Comparison of ENCODE assay signal across 28 mouse cellular contexts in the genomic region with DNA sequence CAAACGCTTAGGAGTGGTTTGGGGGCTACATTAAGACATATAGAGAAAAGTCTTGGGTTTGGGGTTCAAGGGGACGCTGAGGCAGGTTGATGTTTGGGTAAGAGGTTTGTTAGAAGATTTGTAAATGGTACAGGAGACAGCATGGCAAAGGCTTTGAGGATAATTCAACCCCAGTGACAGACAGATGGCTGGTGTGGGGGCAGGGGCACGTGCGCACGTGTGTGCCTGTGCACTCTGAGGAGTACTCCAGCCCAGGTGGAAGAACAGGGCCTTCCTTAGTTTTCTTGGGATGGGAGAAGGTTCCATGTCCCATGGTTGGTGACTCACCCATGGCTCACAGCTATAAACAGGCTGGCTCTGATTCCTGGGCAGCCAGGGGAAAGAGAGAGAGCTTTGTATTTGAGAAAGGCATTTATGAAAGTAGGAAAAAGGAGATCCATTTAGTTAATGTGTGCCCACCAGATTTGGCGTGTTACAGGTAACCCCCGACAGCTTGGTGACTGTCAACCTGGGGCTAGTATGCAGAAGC. TPM values are rescaled to one million over a fixed set of nuclear protein-coding genes. Genes with fewer than 3 reads are reported as not detected.
DNase-seq lines count a peak whose midpoint lies in the region; ATAC-seq and TF ChIP-seq lines count a peak whose summit lies in the region.
"Had no signal": no experiment of that assay in that cellular context is flagged by ENCODE, and none has a peak within 500 bp of the region (broad histone marks: within the 10 kb centered on the region; RNA-seq: fewer than 3 reads in every experiment).

No protein-coding gene starts in this region.

- no peak for TF ChIP-seq RAD21 in MEL (IDR thresholded peaks at IDR 0.05; ENCODE audit: low read depth, low read length)

- no peak for ATAC-seq in midbrain, embryonic 11.5 days (ENCODE audit: low FRiP score)
- no peak for ATAC-seq in midbrain, embryonic 16.5 days
- no peak for ATAC-seq in monocyte, adult 5-6 weeks (replicated peaks; ENCODE audit: insufficient number of reproducible peaks, low FRiP score, low TSS enrichment, poor library complexity, severe bottlenecking)
- ATAC-seq: CD4-positive, CD25-positive, alpha-beta regulatory T cell, adult 4 months; inflammation-experienced regulatory T-cells, adult 6 months had no signal

- 91% methylated on average over 7 of the region's 7 CpGs for WGBS in midbrain, embryonic 11.5 days
- 87% methylated on average over 7 of the region's 7 CpGs for WGBS in midbrain, embryonic 16.5 days

- TF ChIP-seq EP300 in MEL (IDR thresholded peaks at IDR 0.05; ENCODE audit: low read depth in 1 of 2, low read length in 2 of 2) = no peak

- TF ChIP-seq POLR2A in MEL (IDR thresholded peaks at IDR 0.05; ENCODE audit: control insufficient read depth in 1 of 2, insufficient read depth in 1 of 2, low read depth in 1 of 2, low read length in 2 of 2, poor library complexity in 1 of 2) = no peak
- TF ChIP-seq POLR2A in embryonic fibroblast, embryonic 13.5 days (IDR thresholded peaks at IDR 0.05; ENCODE audit: low read depth, low read length) = no peak

- no peaks in the 10 kb centered on the region for H3K9me3 ChIP-seq in midbrain, embryonic 11.5 days (ENCODE audit: control insufficient read depth, low read length)
- H3K9me3 ChIP-seq in midbrain, embryonic 16.5 days (replicated peaks; ENCODE audit: control insufficient read depth, low read length, poor library complexity, severe bottlenecking) = no peaks in the 10 kb centered on the region
- no peaks in the 10 kb centered on the region for H3K9me3 ChIP-seq in MEL (replicated peaks; ENCODE audit: insufficient read depth, low read length)
- H3K9me3 ChIP-seq: embryonic facial prominence, embryonic 15.5 days; G1E; heart, embryonic 12.5 days; hindbrain, embryonic 13.5 days; neural tube, embryonic 12.5 days had no signal

- H3K27me3 ChIP-seq in midbrain, embryonic 11.5 days (ENCODE audit: control insufficient read depth, insufficient read depth, low read length) = no peaks in the 10 kb centered on the region
- no peaks in the 10 kb centered on the region for H3K27me3 ChIP-seq in midbrain, embryonic 16.5 days (ENCODE audit: control insufficient read depth, insufficient read depth, low read depth, low read length)
- H3K27me3 ChIP-seq in MEL (ENCODE audit: control insufficient read depth in 1 of 2, insufficient read depth in 2 of 2, low read length in 2 of 2) = no peaks in the 10 kb centered on the region
- H3K27me3 ChIP-seq: embryonic facial prominence, embryonic 15.5 days; heart, embryonic 12.5 days; hindbrain, embryonic 13.5 days; neural tube, embryonic 12.5 days had no signal

- peak; percentile 33 for DNase-seq in midbrain, embryonic 11.5 days (ENCODE audit: low spot score, missing footprints)
- no peak for DNase-seq in MEL (ENCODE audit: low read depth, low spot score)
- DNase-seq in thymus, postnatal 25 days = peak; percentile 33
- no peak for DNase-seq in heart, adult 9 months (ENCODE audit: low spot score in 2 of 2)
- DNase-seq: cerebellum, adult 11 months; cerebellum, postnatal 36 days; heart, postnatal 14 days; lung, adult 18-20 months; right cerebral cortex, postnatal 14 days; spleen, adult 18-20 months had no signal

- H3K27ac ChIP-seq in midbrain, embryonic 11.5 days (ENCODE audit: low read depth, low read length) = no peak overlapping the region
- no peak overlapping the region for H3K27ac ChIP-seq in midbrain, embryonic 16.5 days (ENCODE audit: low read length)
- H3K27ac ChIP-seq in MEL (ENCODE audit: control insufficient read depth, low read depth, low read length) = peak overlapping the region; percentile 60
- H3K27ac ChIP-seq in embryonic fibroblast, embryonic 13.5 days (ENCODE audit: insufficient read depth, low read length) = peak overlapping the region; percentile 49
- H3K27ac ChIP-seq: embryonic facial prominence, embryonic 15.5 days; hindbrain, embryonic 13.5 days; neural tube, embryonic 12.5 days had no signal

- H3K79me2 ChIP-seq in MEL (ENCODE audit: control insufficient read depth, insufficient read depth, low read length, poor library complexity) = no peaks in the 10 kb centered on the region

- H3K4me3 ChIP-seq in midbrain, embryonic 11.5 days (ENCODE audit: low read depth, low read length) = no peak overlapping the region
- no peak overlapping the region for H3K4me3 ChIP-seq in midbrain, embryonic 16.5 days (ENCODE audit: low read depth, low read length)
- no peak overlapping the region; a peak in 1 of 4 replicates for H3K4me3 ChIP-seq in MEL (ENCODE audit: control insufficient read depth in 1 of 2, insufficient read depth in 1 of 2, low read depth in 2 of 2, low read length in 2 of 2)
- H3K4me3 ChIP-seq in embryonic fibroblast, embryonic 13.5 days (ENCODE audit: insufficient read depth, low read length) = no peak overlapping the region
- H3K4me3 ChIP-seq: embryonic facial prominence, embryonic 15.5 days; heart, embryonic 12.5 days; hindbrain, embryonic 13.5 days; neural tube, embryonic 12.5 days had no signal

- H3K4me1 ChIP-seq in midbrain, embryonic 11.5 days (ENCODE audit: control insufficient read depth, insufficient read depth, low read length) = no peaks in the 10 kb centered on the region
- H3K4me1 ChIP-seq in midbrain, embryonic 16.5 days (ENCODE audit: control insufficient read depth, insufficient read depth, low read length) = no peaks in the 10 kb centered on the region
- H3K4me1 ChIP-seq in MEL (ENCODE audit: control insufficient read depth in 1 of 2, insufficient read depth in 2 of 2, low read length in 2 of 2) = peaks cover 21 to 25% of the 10 kb centered on the region in 2 experiments; a peak in 3 of 4 replicates
- H3K4me1 ChIP-seq in embryonic fibroblast, embryonic 13.5 days (ENCODE audit: control insufficient read depth, insufficient read depth, low read length) = peaks cover 8% of the 10 kb centered on the region; the same call in 1 of the 2 replicates
- H3K4me1 ChIP-seq: embryonic facial prominence, embryonic 15.5 days; heart, embryonic 12.5 days; hindbrain, embryonic 13.5 days; neural tube, embryonic 12.5 days had no signal

- no peak overlapping the region for H3K4me2 ChIP-seq in midbrain, embryonic 11.5 days
- H3K4me2 ChIP-seq in midbrain, embryonic 16.5 days (ENCODE audit: low read length) = no peak overlapping the region
- H3K4me2 ChIP-seq: embryonic facial prominence, embryonic 15.5 days; heart, embryonic 12.5 days; hindbrain, embryonic 13.5 days; liver, embryonic 11.5 days; neural tube, embryonic 12.5 days had no signal

- H3K36me3 ChIP-seq in midbrain, embryonic 11.5 days (ENCODE audit: control insufficient read depth, insufficient read depth, low read length) = no peaks in the 10 kb centered on the region
- H3K36me3 ChIP-seq in midbrain, embryonic 16.5 days (ENCODE audit: control insufficient read depth, insufficient read depth, low read length) = no peaks in the 10 kb centered on the region
- peaks cover 0 to 26% of the 10 kb centered on the region in 2 experiments; a peak in 2 of 4 replicates for H3K36me3 ChIP-seq in MEL (ENCODE audit: control insufficient read depth in 1 of 2, insufficient read depth in 2 of 2, low read length in 2 of 2)
- H3K36me3 ChIP-seq: embryonic facial prominence, embryonic 15.5 days; G1E; heart, embryonic 12.5 days; hindbrain, embryonic 13.5 days; neural tube, embryonic 12.5 days had no signal

- TF ChIP-seq CTCF in MEL (IDR thresholded peaks at IDR 0.05 in 2 of 3, conservative IDR thresholded peaks at IDR 0.05 in 1 of 3; ENCODE audit: control insufficient read depth in 1 of 3, insufficient read depth in 1 of 3, low read depth in 2 of 3, low read length in 3 of 3, poor library complexity in 1 of 3, severe bottlenecking in 1 of 3) = no peak
- TF ChIP-seq CTCF in embryonic fibroblast, embryonic 13.5 days (IDR thresholded peaks at IDR 0.05; ENCODE audit: borderline replicate concordance, insufficient read depth, low read length) = no peak

- no peak overlapping the region for H3K9ac ChIP-seq in midbrain, embryonic 11.5 days (ENCODE audit: low read length)
- H3K9ac ChIP-seq in midbrain, embryonic 16.5 days (ENCODE audit: low read depth, low read length) = no peak overlapping the region
- H3K9ac ChIP-seq in MEL (ENCODE audit: control insufficient read depth, low read depth, low read length, poor library complexity, severe bottlenecking) = peak overlapping the region; percentile 13; the same call in 1 of the 2 replicates
- H3K9ac ChIP-seq: embryonic facial prominence, embryonic 15.5 days; heart, embryonic 12.5 days; hindbrain, embryonic 13.5 days; neural tube, embryonic 12.5 days had no signal

RNA-seq across cellular contexts. Expression of gene Cd27, which starts 18.8 kb away (rescaled TPM):
- polyA plus RNA-seq in midbrain, embryonic 11.5 days (2014; fragmentation: Nextera tagmentation; extraction: Ambion mirVana) = 0.62 and 0.93 TPM in 2 replicates
- polyA plus RNA-seq in midbrain, embryonic 16.5 days (2015; fragmentation: Nextera tagmentation; extraction: Ambion mirVana) = 1.1 and 2.0 TPM in 2 replicates
- total RNA-seq in MEL (2012; rRNA removed) = not detected in 2 replicates
- polyA plus RNA-seq in MEL (2012; ENCODE audit: insufficient read depth in 1 of 2, insufficient read length in 2 of 2, low read depth in 1 of 2, low replicate concordance in 2 of 2, missing spikeins in 1 of 2) = under 1 TPM in 1 of 2 experiments, not detected in 1; 0.46 TPM
- polyA plus RNA-seq in embryonic fibroblast, embryonic 13.5 days (2011; ENCODE audit: insufficient read length, low read depth, missing spikeins) = not detected in 2 replicates
- total RNA-seq in monocyte, adult 5-6 weeks (2017) = 9.1 to 38.2 TPM (median 26.6 TPM) in 3 replicates
- total RNA-seq: layer of hippocampus, postnatal 25 days; left cerebral cortex, postnatal 14 days had no signal
- polyA plus RNA-seq: G1E had no signal

RNA-seq across cellular contexts. Expression of gene Tapbpl, which starts 23.9 kb away (rescaled TPM):
- 1.2 and 1.6 TPM in 2 replicates for polyA plus RNA-seq in midbrain, embryonic 11.5 days (2014; fragmentation: Nextera tagmentation; extraction: Ambion mirVana)
- polyA plus RNA-seq in midbrain, embryonic 16.5 days (2015; fragmentation: Nextera tagmentation; extraction: Ambion mirVana) = 7.4 and 8.3 TPM in 2 replicates
- total RNA-seq in MEL (2012; rRNA removed) = 2.1 and 2.5 TPM in 2 replicates
- polyA plus RNA-seq in MEL (2012; ENCODE audit: insufficient read depth in 1 of 2, insufficient read length in 2 of 2, low read depth in 1 of 2, low replicate concordance in 2 of 2, missing spikeins in 1 of 2) = 1 to 10 TPM in 1 of 2 experiments, not detected in 1; 5.2 TPM
- 5.7 and 6.3 TPM in 2 replicates for polyA plus RNA-seq in embryonic fibroblast, embryonic 13.5 days (2011; ENCODE audit: insufficient read length, low read depth, missing spikeins)
- 32.5 to 50.2 TPM (median 35.0 TPM) in 3 replicates for total RNA-seq in monocyte, adult 5-6 weeks (2017)

RNA-seq across cellular contexts. Expression of gene Tuba3a, which starts 30.3 kb away (rescaled TPM):
- 0.08 TPM in 1 of 2 replicates, not detected in the other for polyA plus RNA-seq in midbrain, embryonic 11.5 days (2014; fragmentation: Nextera tagmentation; extraction: Ambion mirVana)
- not detected in 2 replicates for polyA plus RNA-seq in midbrain, embryonic 16.5 days (2015; fragmentation: Nextera tagmentation; extraction: Ambion mirVana)
- total RNA-seq in MEL (2012; rRNA removed) = not detected in 2 replicates
- under 1 TPM in 1 of 2 experiments, not detected in 1; 0.06 TPM for polyA plus RNA-seq in MEL (2012; ENCODE audit: insufficient read depth in 1 of 2, insufficient read length in 2 of 2, low read depth in 1 of 2, low replicate concordance in 2 of 2, missing spikeins in 1 of 2)
- not detected in 2 replicates for polyA plus RNA-seq in embryonic fibroblast, embryonic 13.5 days (2011; ENCODE audit: insufficient read length, low read depth, missing spikeins)
- total RNA-seq in monocyte, adult 5-6 weeks (2017) = 0.78 TPM in 1 of 3 replicates, not detected in the others
- total RNA-seq: adrenal gland, adult 18-20 months; G1E; gastrocnemius, adult 8-10 months; granulocyte monocyte progenitor cell, adult 5-6 weeks; heart, postnatal 14 days; layer of hippocampus, postnatal 25 days; left cerebral cortex, postnatal 14 days had no signal
- polyA plus RNA-seq: forebrain, embryonic 11.5 days; G1E; heart, embryonic 12.5 days; hindbrain, embryonic 13.5 days; kidney, embryonic 14.5 days; liver, embryonic 11.5 days had no signal

RNA-seq across cellular contexts. Expression of gene Vamp1, which starts 40.2 kb away (rescaled TPM):
- polyA plus RNA-seq in midbrain, embryonic 11.5 days (2014; fragmentation: Nextera tagmentation; extraction: Ambion mirVana) = 1.3 and 1.4 TPM in 2 replicates
- polyA plus RNA-seq in midbrain, embryonic 16.5 days (2015; fragmentation: Nextera tagmentation; extraction: Ambion mirVana) = 14.2 and 21.2 TPM in 2 replicates
- 1.1 and 1.5 TPM in 2 replicates for total RNA-seq in MEL (2012; rRNA removed)
- polyA plus RNA-seq in MEL (2012; ENCODE audit: insufficient read depth in 1 of 2, insufficient read length in 2 of 2, low read depth in 1 of 2, low replicate concordance in 2 of 2, missing spikeins in 1 of 2) = 1 to 10 TPM in 1 of 2 experiments, not detected in 1; 5.5 TPM
- polyA plus RNA-seq in embryonic fibroblast, embryonic 13.5 days (2011; ENCODE audit: insufficient read length, low read depth, missing spikeins) = 4.2 and 4.3 TPM in 2 replicates
- 12.8 to 29.3 TPM (median 15.5 TPM) in 3 replicates for total RNA-seq in monocyte, adult 5-6 weeks (2017)

RNA-seq across cellular contexts. Expression of gene Ltbr, which starts 58.1 kb away (rescaled TPM):
- 18.0 and 19.7 TPM in 2 replicates for polyA plus RNA-seq in midbrain, embryonic 11.5 days (2014; fragmentation: Nextera tagmentation; extraction: Ambion mirVana)
- polyA plus RNA-seq in midbrain, embryonic 16.5 days (2015; fragmentation: Nextera tagmentation; extraction: Ambion mirVana) = 12.8 and 16.0 TPM in 2 replicates
- 35.0 and 47.6 TPM in 2 replicates for total RNA-seq in MEL (2012; rRNA removed)
- 10 to 100 TPM in 1 of 2 experiments, not detected in 1; 64.2 TPM for polyA plus RNA-seq in MEL (2012; ENCODE audit: insufficient read depth in 1 of 2, insufficient read length in 2 of 2, low read depth in 1 of 2, low replicate concordance in 2 of 2, missing spikeins in 1 of 2)
- 67.1 and 77.6 TPM in 2 replicates for polyA plus RNA-seq in embryonic fibroblast, embryonic 13.5 days (2011; ENCODE audit: insufficient read length, low read depth, missing spikeins)
- total RNA-seq in monocyte, adult 5-6 weeks (2017) = 29.5 to 47.9 TPM (median 41.2 TPM) in 3 replicates
- total RNA-seq: G1E had no signal
- polyA plus RNA-seq: G1E had no signal

Comparison
In these comparisons a context has a peak if more than half of its experiments do, and no peak if none do; other contexts are left out.
1. DNase-seq: peak in midbrain, embryonic 11.5 days (single experiment) and thymus, postnatal 25 days (single experiment); none in MEL (single experiment) and heart, adult 9 months (0 of 2).
2. H3K27ac ChIP-seq: peak in MEL (single experiment) and embryonic fibroblast, embryonic 13.5 days (single experiment); none in midbrain, embryonic 11.5 days (single experiment) and midbrain, embryonic 16.5 days (single experiment).